Comparison of ENCODE assay signal across 8 mouse cellular contexts in the genomic region with DNA sequence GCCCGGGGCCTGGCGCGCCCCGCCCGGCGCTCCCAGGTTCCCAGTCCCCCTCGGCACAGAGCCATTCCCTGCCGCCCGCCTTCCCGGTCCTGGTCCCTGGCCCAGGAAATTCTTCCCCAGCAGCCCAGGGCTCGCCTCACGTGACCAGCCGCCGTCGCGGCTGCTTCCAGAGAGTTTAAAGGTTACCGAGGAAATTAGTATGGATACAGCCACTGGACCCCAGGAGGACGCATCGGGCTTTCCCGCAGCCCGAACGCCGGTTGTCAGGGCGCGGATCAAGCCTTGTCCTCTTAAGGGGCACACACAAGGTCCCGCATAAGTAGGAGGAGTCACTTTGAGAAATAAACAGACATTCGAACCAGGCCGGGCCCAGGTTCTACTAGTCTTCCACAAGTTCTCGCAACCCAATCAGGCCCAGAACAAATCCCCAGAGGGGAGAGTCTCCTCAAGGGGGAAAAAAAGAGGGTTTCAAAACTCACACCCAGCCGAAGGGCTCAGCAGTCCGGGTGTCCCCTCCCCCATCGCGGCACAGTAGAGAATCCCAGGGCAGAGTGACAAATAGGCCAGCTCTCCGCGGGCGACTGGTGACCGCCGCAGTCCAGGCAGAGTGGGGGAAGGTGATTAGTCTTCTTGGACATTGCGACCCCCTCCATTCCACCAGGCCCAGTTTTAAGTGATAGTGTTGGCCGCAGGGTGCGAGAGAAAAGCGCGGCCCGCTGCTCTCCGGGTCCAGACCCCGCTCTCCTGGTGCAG. TPM values are rescaled to one million over a fixed set of nuclear protein-coding genes. Genes with fewer than 3 reads are reported as not detected.
DNase-seq lines count a peak whose midpoint lies in the region; ATAC-seq and TF ChIP-seq lines count a peak whose summit lies in the region.

No protein-coding gene starts in this region.

- H3K27ac ChIP-seq in cerebellum, adult 2 months (ENCODE audit: insufficient read depth, low read length), result peak overlapping the region; percentile 98
- H3K27ac ChIP-seq in hindbrain, embryonic 14.5 days, result peak overlapping the region; percentile 90

- H3K4me3 ChIP-seq in cerebellum, adult 2 months (replicated peaks; ENCODE audit: insufficient read depth, low read depth, low read length), result peak overlapping the region; percentile 67
- peak overlapping the region; percentile 77 for H3K4me3 ChIP-seq in hindbrain, embryonic 14.5 days (replicated peaks; ENCODE audit: low read length)

- H3K9me3 ChIP-seq in hindbrain, embryonic 14.5 days (ENCODE audit: control insufficient read depth, low read length), result no peaks in the 10 kb centered on the region

- WGBS in cerebellum, adult 2 months, result under 1% methylated on average over 46 of the region's 46 CpGs
- under 1% methylated on average over 46 of the region's 46 CpGs for WGBS in hindbrain, embryonic 14.5 days

- H3K27me3 ChIP-seq in cerebellum, adult 2 months (ENCODE audit: control insufficient read depth, insufficient read depth, low read length), result no peaks in the 10 kb centered on the region
- H3K27me3 ChIP-seq in hindbrain, embryonic 14.5 days (ENCODE audit: control insufficient read depth, insufficient read depth, low read length), result no peaks in the 10 kb centered on the region

- TF ChIP-seq POLR2A in cerebellum, adult 2 months (IDR thresholded peaks at IDR 0.05; ENCODE audit: borderline replicate concordance, insufficient read depth, low read length), result no peak

- H3K4me2 ChIP-seq in hindbrain, embryonic 14.5 days (replicated peaks), result peak overlapping the region; percentile 78

- DNase-seq in Muller cell, postnatal 12 days (ENCODE audit: inconsistent ontology term), result peak; percentile 88
- peak; percentile 85 to 87 for DNase-seq in cerebellum, adult 2 months
- peak; percentile 52 to 57 for DNase-seq in frontal cortex, postnatal 36 days (ENCODE audit: low spot score in 2 of 2)
- DNase-seq in hindbrain, embryonic 14.5 days (ENCODE audit: low spot score), result peak; percentile 63
- peak; percentile 56 to 89 for DNase-seq in left cerebral cortex, postnatal 10 days (ENCODE audit: extremely low spot score in 1 of 2, low spot score in 2 of 2)
- peak; percentile 81 to 83 for DNase-seq in right cerebral cortex, postnatal 10 days (ENCODE audit: low spot score in 2 of 2)
- DNase-seq in urinary bladder, postnatal 10 days (ENCODE audit: low spot score), result peak; percentile 63

- peaks cover 8% of the 10 kb centered on the region for H3K4me1 ChIP-seq in cerebellum, adult 2 months (ENCODE audit: control insufficient read depth, insufficient read depth, low read length)
- H3K4me1 ChIP-seq in hindbrain, embryonic 14.5 days (replicated peaks; ENCODE audit: control insufficient read depth, insufficient read depth, low read length), result peaks cover 25% of the 10 kb centered on the region

- no peak for TF ChIP-seq CTCF in cerebellum, adult 2 months (IDR thresholded peaks at IDR 0.05; ENCODE audit: borderline replicate concordance, insufficient read depth, low read depth, low read length)

- peak overlapping the region; percentile 85 for H3K9ac ChIP-seq in hindbrain, embryonic 14.5 days

- intact Hi-C loops in left cerebral cortex, postnatal 10 days (cut with DNase I), result loop anchor here (5.0 kb wide), 3 partner anchors 86 to 281 kb away; no protein-coding TSS in a partner anchor

- H3K36me3 ChIP-seq in hindbrain, embryonic 14.5 days (replicated peaks; ENCODE audit: control insufficient read depth, insufficient read depth), result no peaks in the 10 kb centered on the region

- peak; percentile 47 for ATAC-seq in hindbrain, embryonic 14.5 days (ENCODE audit: low FRiP score)
- ATAC-seq in megakaryocyte, adult 5-6 weeks (ENCODE audit: poor library complexity, severe bottlenecking), result peak; percentile 14

RNA-seq across cellular contexts. Expression of a gene that starts 0.8 kb away (rescaled TPM):
- polyA plus RNA-seq in cerebellum, adult 2 months (2012; rRNA removed), result 53.7 and 53.8 TPM in 2 replicates
- polyA plus RNA-seq in hindbrain, embryonic 14.5 days (2014; fragmentation: Nextera tagmentation; extraction: Ambion mirVana), result 38.7 and 43.5 TPM in 2 replicates
- total RNA-seq in left cerebral cortex, postnatal 10 days (2021), result 100 to 1,000 TPM; 273 to 281 TPM
- total RNA-seq in megakaryocyte, adult 5-6 weeks (2015), result 7.3 and 8.1 TPM in 2 replicates
- total RNA-seq in megakaryocyte, adult 5-6 weeks (2017), result 3.5 and 13.3 TPM in 2 replicates

RNA-seq across cellular contexts. Expression of a gene that starts 21.8 kb away (rescaled TPM):
- 5.3 and 5.9 TPM in 2 replicates for polyA plus RNA-seq in cerebellum, adult 2 months (2012; rRNA removed)
- polyA plus RNA-seq in hindbrain, embryonic 14.5 days (2014; fragmentation: Nextera tagmentation; extraction: Ambion mirVana), result 7.6 and 10.4 TPM in 2 replicates
- 10 to 100 TPM; 14.3 to 15.9 TPM for total RNA-seq in left cerebral cortex, postnatal 10 days (2021)
- total RNA-seq in megakaryocyte, adult 5-6 weeks (2015), result 15.8 and 17.2 TPM in 2 replicates
- total RNA-seq in megakaryocyte, adult 5-6 weeks (2017), result 19.5 and 24.9 TPM in 2 replicates

Comparison
In these comparisons a context has a peak if more than half of its experiments do, and no peak if none do; other contexts are left out.
1. Peak in every context shown above with its lines: DNase-seq, ATAC-seq, H3K4me3 ChIP-seq and H3K27ac ChIP-seq.
2. RNA of a gene that starts 0.8 kb away (total RNA-seq): 273 to 281 TPM in left cerebral cortex, postnatal 10 days; 3.5 to 13.3 TPM in megakaryocyte, adult 5-6 weeks; every median in the first group is over 10 times any median in the second.